Mouse (Mus musculus) stomach, postnatal 0 days (tissue): ENCODE data around the gene Emilin3.

Experiments
- CTCF ChIP-seq: IDR thresholded peaks from 2 replicates; pipeline ENCODE4 v1.5.1; 2016; ENCODE audit warnings: antibody characterized with exemption, low read depth, mild to moderate bottlenecking, moderate library complexity
- EP300 ChIP-seq: optimal IDR thresholded peaks from 2 replicates; pipeline ENCODE3; 2016; ENCODE audit warnings: antibody characterized with exemption

DNA sequence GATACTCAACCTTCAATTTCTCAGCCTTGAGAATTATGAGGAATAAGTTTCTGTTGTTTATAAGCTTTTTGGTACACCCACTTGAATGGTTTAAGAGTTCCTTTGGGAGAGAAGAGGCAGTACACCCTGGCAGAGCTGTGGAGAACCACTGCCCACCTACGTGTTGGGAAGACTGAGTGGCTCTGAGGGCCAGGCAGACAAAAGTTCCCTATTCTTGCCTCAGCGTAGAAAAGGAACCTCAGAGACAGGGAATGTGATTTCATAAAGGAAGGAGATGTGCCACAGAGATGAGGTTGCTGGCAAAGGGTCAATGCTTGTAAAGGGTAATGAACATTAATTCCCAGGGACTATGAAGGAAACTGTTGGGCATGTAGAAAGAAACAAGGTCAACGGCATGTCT is 42.4 kb upstream of the Emilin3 start:
- TF ChIP-seq CTCF, result no peak
- TF ChIP-seq EP300, result no peak
